Mouse (Mus musculus) left cerebral cortex, adult 8-10 months (tissue): ENCODE measurements around the gene Plac9a. TPM values are rescaled to one million over a fixed set of nuclear protein-coding genes. Genes with fewer than 3 reads are reported as not detected.
"Not testable (repeated sequence)": the region's sequence is repeated elsewhere in the genome, so short reads cannot be mapped to it uniquely, and the experiment has no call there.

ENCODE experiments used
- DNase-seq, 2 experiments: peaks; one replicate each; pipeline ENCODE4 v3.0.0; 2022; ENCODE audit warnings: low spot score in 2 of 2
- total RNA-seq, 4 experiments: library from RNA; stranded (reverse); gene quantifications; 2 replicates each; pipeline ENCODE4 v1.2.4; 2022

Gene Plac9a
- total RNA-seq, 4 experiments from 2014 or later: 1.7 TPM; not detected in 3

- DNase-seq: no peak
Measured at GRCm38 (mm10) chr14:25865251-25865650, 37.6 kb downstream of the Plac9a start.

- no peak for DNase-seq
Measured at GRCm38 (mm10) chr14:25863721-25864120, 39.2 kb downstream of the Plac9a start.

GRCm38 (mm10) chr14:25861771-25862530 is 40.9 kb downstream of the Plac9a start:
- no peak for DNase-seq

DNA sequence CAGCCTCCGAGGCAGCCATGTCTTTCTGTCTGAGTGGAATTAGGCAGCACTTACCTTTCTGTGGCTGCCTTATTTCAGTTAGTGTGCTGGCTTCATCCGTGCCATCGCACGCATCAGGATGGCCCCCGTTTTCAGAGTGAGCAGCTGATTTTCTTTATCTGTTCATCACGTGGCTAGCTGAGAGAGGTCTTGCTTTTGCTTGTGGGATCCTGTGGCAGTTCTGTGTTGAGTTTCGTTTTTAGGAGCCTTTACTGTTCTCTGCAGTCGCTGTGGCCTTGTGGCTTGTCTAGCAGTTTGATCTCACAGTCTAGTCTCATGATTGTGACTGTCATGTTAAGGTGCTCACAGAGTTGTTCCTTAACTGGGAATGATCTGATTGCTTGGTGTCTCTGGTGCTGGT is 45.0 kb downstream of the Plac9a start:
- DNase-seq: no peak

DNA sequence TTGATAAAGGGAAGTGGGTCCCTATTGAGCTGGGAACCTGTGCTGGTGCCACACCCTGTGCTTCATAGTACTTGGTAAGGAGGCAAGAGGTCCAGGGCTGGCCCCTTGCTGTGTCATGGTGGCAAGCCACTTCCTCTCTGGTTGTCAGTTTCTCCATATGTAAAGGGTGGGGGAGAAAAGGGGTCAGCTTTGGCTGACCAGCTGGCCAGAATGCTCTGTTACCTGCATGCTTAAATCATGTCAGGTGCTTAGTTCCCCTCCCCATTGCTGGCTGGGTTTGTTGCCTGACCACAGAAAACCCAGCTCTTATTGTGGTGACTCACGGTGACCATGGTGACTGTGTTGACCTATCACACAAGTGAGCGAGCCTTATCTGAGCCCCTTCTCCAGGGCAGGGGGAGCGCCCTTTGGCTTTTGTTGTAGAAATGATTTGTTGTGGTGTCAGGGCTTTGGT is 45.7 kb downstream of the Plac9a start:
- no peak for DNase-seq

DNA sequence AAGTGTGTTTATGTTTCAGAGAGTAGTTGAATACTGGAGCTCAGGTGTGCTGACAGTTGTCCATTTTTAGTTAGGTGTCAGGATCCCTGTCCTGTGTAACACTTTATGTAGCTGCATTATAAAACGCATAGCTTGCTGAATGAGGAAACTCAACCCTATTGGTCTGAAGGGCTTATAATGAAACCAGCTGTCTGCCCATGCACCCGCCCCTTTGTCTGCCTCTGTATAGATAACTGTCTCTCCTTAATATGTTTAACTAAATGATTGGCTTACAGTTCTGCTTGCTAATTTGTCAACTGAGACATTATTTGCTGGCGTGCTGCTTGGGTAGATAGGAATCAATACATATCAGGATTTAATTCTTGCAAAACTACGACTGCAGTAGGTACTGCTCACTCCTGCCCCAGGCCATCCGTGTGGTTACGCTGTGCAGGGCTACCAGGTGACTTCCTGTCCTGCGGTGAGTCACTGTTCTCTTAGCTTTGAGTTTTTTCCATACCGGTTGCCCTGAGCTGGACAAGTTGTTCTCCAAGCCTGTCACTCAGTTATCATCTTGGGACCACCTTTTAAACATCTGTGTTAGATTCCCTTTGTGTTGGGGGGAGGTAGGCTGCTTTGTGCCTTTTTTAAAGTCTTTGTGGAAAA is 47.5 kb downstream of the Plac9a start:
- no peak for DNase-seq

DNA sequence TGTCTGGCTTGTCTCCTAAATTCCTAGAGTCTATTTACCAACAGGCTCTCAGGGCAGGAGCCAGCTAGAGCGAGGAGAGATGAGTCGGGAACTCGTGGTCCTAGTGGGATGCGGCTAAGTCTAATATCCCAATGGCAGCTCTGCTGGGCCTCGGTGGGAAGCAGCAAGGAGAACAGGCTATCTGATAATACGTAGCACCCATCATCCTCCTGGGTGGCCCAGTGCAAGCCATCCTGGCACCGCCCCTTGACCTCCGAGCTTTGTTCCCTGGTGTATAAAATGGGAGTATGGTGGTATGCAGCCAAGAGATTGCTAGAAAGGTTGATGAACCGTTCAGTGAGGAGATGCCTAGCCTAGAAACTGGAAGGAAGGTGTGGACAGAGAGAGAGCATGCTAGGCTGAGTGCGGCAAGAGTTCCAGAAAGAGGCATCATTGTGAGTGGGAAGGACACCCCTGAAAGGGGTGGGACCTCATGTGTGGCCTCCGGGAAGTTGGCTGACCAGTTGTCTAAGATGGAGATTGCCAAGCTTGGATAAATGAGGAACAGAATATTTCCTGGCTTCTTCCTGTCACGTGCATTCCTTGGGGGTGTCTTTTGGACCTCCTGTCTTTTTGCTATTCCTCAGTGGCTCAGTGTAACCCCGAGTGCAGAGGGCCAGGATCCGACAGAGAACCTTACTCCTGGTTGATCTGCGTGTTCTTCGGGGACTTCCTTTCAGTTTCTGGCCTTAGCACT is 49.0 kb downstream of the Plac9a start:
- no peak for DNase-seq

GRCm38 (mm10) chr14:25853295-25853694 is 49.6 kb downstream of the Plac9a start:
- DNase-seq: no peak

GRCm38 (mm10) chr14:25852121-25852561 is 50.8 kb downstream of the Plac9a start:
- peak in 1 of 2 experiments; percentile 57 for DNase-seq

- no peak for DNase-seq
Measured at GRCm38 (mm10) chr14:25851189-25851588, 51.7 kb downstream of the Plac9a start.

DNA sequence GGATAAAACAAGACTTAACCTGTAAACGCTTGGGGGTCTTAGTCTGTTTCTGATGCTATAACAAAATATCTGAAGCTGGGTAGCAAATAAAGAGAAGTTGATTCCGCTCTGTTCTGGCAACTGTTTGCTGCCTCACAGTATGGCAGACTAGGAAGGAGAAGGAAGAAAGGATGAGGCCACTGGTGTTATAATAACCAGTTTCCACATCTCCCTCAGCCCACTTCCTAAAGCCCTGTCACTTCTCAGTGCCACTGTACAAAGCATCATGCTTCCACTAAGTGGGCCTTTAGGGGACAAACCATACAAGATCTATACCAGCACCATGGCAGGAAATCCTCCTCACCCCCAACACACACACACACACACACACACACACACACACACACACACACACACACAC is 52.5 kb downstream of the Plac9a start:
- no peak for DNase-seq

GRCm38 (mm10) chr14:25848708-25849107 is 54.2 kb downstream of the Plac9a start:
- not testable (repeated sequence) for DNase-seq

- no peak for DNase-seq
Measured at GRCm38 (mm10) chr14:25848237-25848636, 54.7 kb downstream of the Plac9a start.

GRCm38 (mm10) chr14:25847660-25848059 is 55.2 kb downstream of the Plac9a start:
- DNase-seq: no peak

GRCm38 (mm10) chr14:25846516-25846915 is 56.4 kb downstream of the Plac9a start:
- DNase-seq: no peak

- no peak for DNase-seq
Measured at GRCm38 (mm10) chr14:25845832-25846383, 57.0 kb downstream of the Plac9a start.

- DNase-seq: no peak
Measured at GRCm38 (mm10) chr14:25844372-25844771, 58.5 kb downstream of the Plac9a start.

GRCm38 (mm10) chr14:25842688-25843003 is 60.3 kb downstream of the Plac9a start:
- no peak for DNase-seq

DNA sequence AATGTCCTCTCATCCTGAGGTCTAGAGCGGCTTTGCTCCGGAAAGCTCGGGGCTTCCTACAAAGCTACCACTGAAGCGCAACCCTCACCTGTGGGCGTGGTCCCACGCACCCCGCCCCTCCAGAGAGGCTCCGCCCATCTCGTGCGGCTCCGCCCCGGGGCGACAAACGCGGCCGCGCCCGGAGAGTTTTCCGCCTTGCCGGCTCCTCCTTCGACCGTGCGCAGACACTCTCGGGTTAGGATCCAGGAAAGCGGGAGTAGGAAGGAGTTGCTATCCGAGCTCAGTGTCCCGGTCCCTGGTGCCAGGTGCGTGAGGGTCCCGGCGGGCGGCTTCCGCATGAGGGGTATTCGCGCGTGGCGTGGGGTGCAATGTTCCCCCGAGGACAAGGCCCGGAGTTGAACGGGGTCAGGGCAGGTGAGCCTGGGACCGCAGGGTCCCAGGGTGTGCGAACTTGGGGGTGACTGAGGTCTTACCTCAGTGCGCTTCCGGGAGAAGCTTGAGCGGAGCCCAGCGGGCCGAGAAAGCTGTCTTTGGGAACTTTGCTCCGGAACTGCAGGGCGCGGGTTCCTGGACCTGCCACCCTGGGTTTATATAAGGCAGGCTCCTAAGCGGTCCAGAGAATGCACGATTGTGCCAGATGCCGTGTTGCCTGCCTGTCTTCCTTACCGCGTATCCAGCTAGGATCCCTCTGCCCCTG is 60.8 kb downstream of the Plac9a start, which contains the start of gene Anxa11:
Gene Anxa11 (plus strand): TSS at position 166 of the 697 bp plus-strand sequence.
- DNase-seq: peak; percentile 45 to 61

- no peak for DNase-seq
Measured at GRCm38 (mm10) chr14:25841579-25841978, 61.3 kb downstream of the Plac9a start.

GRCm38 (mm10) chr14:25840961-25841360 is 61.9 kb downstream of the Plac9a start:
- no peak for DNase-seq
